Mouse (Mus musculus): ENCODE measurements around the gene Atad2b.

Atad2b gene

GRCm38 (mm10) chr12:5073191-5073590, 156.0 kb downstream of the Atad2b start:
- peak; percentile 39 to 71 for DNase-seq (ENCODE audit: low spot score in 2 of 2)

- no peak for DNase-seq (ENCODE audit: low spot score in 2 of 2)
Measured at GRCm38 (mm10) chr12:5081480-5081879, 164.3 kb downstream of the Atad2b start.

DNA sequence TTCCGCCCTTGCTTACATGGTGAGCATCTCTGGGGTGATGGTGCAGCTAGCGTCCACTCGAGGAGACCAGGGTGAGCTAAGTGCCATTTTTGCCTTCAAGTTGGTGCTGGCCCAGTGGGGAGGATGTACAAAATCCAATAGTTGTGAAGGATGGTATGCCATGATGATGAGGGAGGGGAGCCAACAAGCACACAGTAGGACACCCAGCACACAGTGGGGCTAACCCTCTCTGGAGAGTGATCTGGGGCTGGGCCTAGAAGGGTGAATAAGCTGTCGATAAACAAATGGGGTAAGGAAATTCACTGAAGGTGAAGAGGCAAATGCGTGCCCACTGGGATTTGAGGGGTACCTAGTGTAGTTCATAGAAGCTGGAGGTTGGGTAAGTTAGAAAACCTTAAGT, 167.6 kb downstream of the Atad2b start:
- no peak for DNase-seq (ENCODE audit: low spot score in 2 of 2)

GRCm38 (mm10) chr12:5087787-5088519, 170.8 kb downstream of the Atad2b start:
- peak in 1 of 2 experiments; percentile 44 for DNase-seq (ENCODE audit: low spot score in 2 of 2)

GRCm38 (mm10) chr12:5088639-5089038, 171.5 kb downstream of the Atad2b start:
- no peak for DNase-seq (ENCODE audit: low spot score in 2 of 2)

Measured in right cerebral cortex, postnatal 36 days (tissue).